Mouse (Mus musculus): ENCODE measurements around the gene Prlr.

DNA sequence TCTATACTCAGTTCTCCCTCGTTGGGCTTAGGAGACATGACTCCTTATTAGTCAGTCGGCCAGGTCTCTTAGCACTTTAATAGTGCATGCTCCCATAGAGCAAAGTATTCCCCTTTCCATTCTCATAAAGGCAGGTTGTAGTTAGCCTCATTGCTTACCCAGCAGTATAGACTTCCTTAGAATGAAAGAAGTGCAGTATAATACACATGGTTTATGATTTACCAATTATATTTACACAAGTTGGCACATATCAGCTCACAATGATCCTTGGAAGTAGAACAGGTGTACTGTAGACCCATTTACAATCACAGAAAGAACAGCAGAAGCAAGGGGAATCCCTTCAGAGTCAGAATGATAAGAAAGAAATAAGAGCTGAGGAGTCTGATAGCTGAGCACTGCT lies 16.4 kb upstream of the Prlr start:
- no peak for TF ChIP-seq CTCF (IDR thresholded peaks at IDR 0.05; ENCODE audit: insufficient read depth, low read length)
- TF ChIP-seq POLR2A (IDR thresholded peaks at IDR 0.05; ENCODE audit: borderline replicate concordance, extremely low read depth, low read depth, low read length): no peak
